Mouse (Mus musculus): Measurements from ENCODE around the gene H2-Eb1.

Gene H2-Eb1

GRCm38 (mm10) chr17:34305380-34306030 lies at the start of gene H2-Eb1:
TSS of gene H2-Eb1 (plus strand) at chr17:34305867.
- in situ Hi-C loops (cut with MboI, MseI) = no loop called here

- in situ Hi-C loops (cut with MboI, MseI) = no loop called here
Measured at GRCm38 (mm10) chr17:34256501-34256900, 49.2 kb upstream of the H2-Eb1 start.

- in situ Hi-C loops (cut with MboI, MseI) = no loop called here
Measured at GRCm38 (mm10) chr17:34257594-34258375, 47.9 kb upstream of the H2-Eb1 start, which contains the start of gene H2-Ab1. TSS of gene H2-Ab1 (plus strand) at chr17:34257689.

- in situ Hi-C loops (cut with MboI, MseI) = no loop called here
Measured at GRCm38 (mm10) chr17:34260551-34260950, 45.1 kb upstream of the H2-Eb1 start.

GRCm38 (mm10) chr17:34261502-34261901 lies 44.2 kb upstream of the H2-Eb1 start:
- in situ Hi-C loops (cut with MboI, MseI) = no loop called here

- in situ Hi-C loops (cut with MboI, MseI) = no loop called here
Measured at GRCm38 (mm10) chr17:34263068-34263467, 42.6 kb upstream of the H2-Eb1 start.

- in situ Hi-C loops (cut with MboI, MseI) = no loop called here
Measured at GRCm38 (mm10) chr17:34263811-34264371, 41.8 kb upstream of the H2-Eb1 start.

- in situ Hi-C loops (cut with MboI, MseI) = loop anchor here (5.0 kb wide), 1 partner anchor 48 kb away; no protein-coding TSS in a partner anchor
Measured at GRCm38 (mm10) chr17:34264452-34265351, 41.0 kb upstream of the H2-Eb1 start.

GRCm38 (mm10) chr17:34268262-34268661 lies 37.4 kb upstream of the H2-Eb1 start:
- in situ Hi-C loops (cut with MboI, MseI) = loop anchor here (5.0 kb wide), 1 partner anchor 44 kb away; no protein-coding TSS in a partner anchor

- in situ Hi-C loops (cut with MboI, MseI) = loop anchor here (5.0 kb wide), 1 partner anchor 44 kb away; no protein-coding TSS in a partner anchor
Measured at GRCm38 (mm10) chr17:34268748-34269147, 36.9 kb upstream of the H2-Eb1 start.

- in situ Hi-C loops (cut with MboI, MseI) = loop anchor here (5.0 kb wide), 1 partner anchor 42 kb away; no protein-coding TSS in a partner anchor
Measured at GRCm38 (mm10) chr17:34269817-34270216, 35.9 kb upstream of the H2-Eb1 start.

- in situ Hi-C loops (cut with MboI, MseI) = no loop called here
Measured at GRCm38 (mm10) chr17:34270230-34270629, 35.4 kb upstream of the H2-Eb1 start.

GRCm38 (mm10) chr17:34270940-34271339 lies 34.7 kb upstream of the H2-Eb1 start:
- in situ Hi-C loops (cut with MboI, MseI) = no loop called here

GRCm38 (mm10) chr17:34272102-34272501 lies 33.6 kb upstream of the H2-Eb1 start:
- in situ Hi-C loops (cut with MboI, MseI) = no loop called here

GRCm38 (mm10) chr17:34280499-34281038 lies 25.1 kb upstream of the H2-Eb1 start:
- in situ Hi-C loops (cut with MboI, MseI) = no loop called here

GRCm38 (mm10) chr17:34281836-34282235 lies 23.8 kb upstream of the H2-Eb1 start:
- in situ Hi-C loops (cut with MboI, MseI) = no loop called here

GRCm38 (mm10) chr17:34285371-34285770 lies 20.3 kb upstream of the H2-Eb1 start:
- in situ Hi-C loops (cut with MboI, MseI) = no loop called here

GRCm38 (mm10) chr17:34285848-34286247 lies 19.8 kb upstream of the H2-Eb1 start:
- in situ Hi-C loops (cut with MboI, MseI) = no loop called here

GRCm38 (mm10) chr17:34286501-34286900 lies 19.2 kb upstream of the H2-Eb1 start:
- in situ Hi-C loops (cut with MboI, MseI) = no loop called here

GRCm38 (mm10) chr17:34286999-34287398 lies 18.7 kb upstream of the H2-Eb1 start:
- in situ Hi-C loops (cut with MboI, MseI) = no loop called here

GRCm38 (mm10) chr17:34287648-34288047 lies 18.0 kb upstream of the H2-Eb1 start, which contains the start of gene H2-Aa:
TSS of gene H2-Aa (minus strand) at chr17:34287823.
- in situ Hi-C loops (cut with MboI, MseI) = no loop called here

All from regulatory T cell (primary cell).